Mouse (Mus musculus): ENCODE measurements at regions not wholly inside any gene's neighbourhood (a gene's known extent, or its start where the extent isn't known, plus 50 kb on each side); places are given as distances from the start of the nearest gene placed in this dataset.

- Histone ChIP-seq H3K27me3 (ENCODE audit: control insufficient read depth, insufficient read depth, low read length) (no peaks in the 10 kb centered on the region), H3K27ac (ENCODE audit: low read depth, low read length) (no peak overlapping the region), H3K4me2 (ENCODE audit: low read depth, low read length) (no peak overlapping the region), H3K4me1 (ENCODE audit: control insufficient read depth, insufficient read depth, low read length) (no peaks in the 10 kb centered on the region), H3K9me3 (ENCODE audit: control insufficient read depth, low read length) (no peaks in the 10 kb centered on the region), H3K36me3 (ENCODE audit: control insufficient read depth, insufficient read depth, low read length) (no peaks in the 10 kb centered on the region), H3K9ac (replicated peaks; ENCODE audit: low read depth, low read length) (no peak overlapping the region), H3K4me3 (ENCODE audit: low read depth, low read length) (no peak overlapping the region)
- peak; percentile 68 for ATAC-seq (ENCODE audit: low read depth)
- 41% methylated on average over 8 of the region's 8 CpGs for WGBS
Measured at GRCm38 (mm10) chr9:14089791-14090256, 185.0 kb upstream of the Sesn3 start.

GRCm38 (mm10) chr9:14090454-14090853, 184.4 kb upstream of the Sesn3 start:
- no peak overlapping the region for H3K4me2 ChIP-seq (ENCODE audit: low read depth, low read length)
- no peak overlapping the region for H3K9ac ChIP-seq (replicated peaks; ENCODE audit: low read depth, low read length)
- 96% methylated on average over 2 of the region's 2 CpGs for WGBS
- H3K4me1 ChIP-seq (ENCODE audit: control insufficient read depth, insufficient read depth, low read length), result no peaks in the 10 kb centered on the region
- H3K27ac ChIP-seq (ENCODE audit: low read depth, low read length), result no peak overlapping the region
- H3K4me3 ChIP-seq (ENCODE audit: low read depth, low read length), result no peak overlapping the region
- ATAC-seq (ENCODE audit: low read depth), result no peak
- no peaks in the 10 kb centered on the region for H3K27me3 ChIP-seq (ENCODE audit: control insufficient read depth, insufficient read depth, low read length)
- H3K9me3 ChIP-seq (ENCODE audit: control insufficient read depth, low read length), result no peaks in the 10 kb centered on the region
- no peaks in the 10 kb centered on the region for H3K36me3 ChIP-seq (ENCODE audit: control insufficient read depth, insufficient read depth, low read length)

- Histone ChIP-seq H3K4me2 (ENCODE audit: low read depth, low read length) (no peak overlapping the region), H3K4me3 (ENCODE audit: low read depth, low read length) (no peak overlapping the region), H3K9ac (replicated peaks; ENCODE audit: low read depth, low read length) (no peak overlapping the region), H3K27ac (ENCODE audit: low read depth, low read length) (no peak overlapping the region), H3K27me3 (ENCODE audit: control insufficient read depth, insufficient read depth, low read length) (no peaks in the 10 kb centered on the region), H3K4me1 (ENCODE audit: control insufficient read depth, insufficient read depth, low read length) (no peaks in the 10 kb centered on the region), H3K9me3 (ENCODE audit: control insufficient read depth, low read length) (no peaks in the 10 kb centered on the region), H3K36me3 (ENCODE audit: control insufficient read depth, insufficient read depth, low read length) (no peaks in the 10 kb centered on the region)
- no peak for ATAC-seq (ENCODE audit: low read depth)
- WGBS, result 78% methylated on average over 8 of the region's 8 CpGs
Measured at GRCm38 (mm10) chr9:14091099-14091930, 183.6 kb upstream of the Sesn3 start.

- no peaks in the 10 kb centered on the region for H3K9me3 ChIP-seq (ENCODE audit: control insufficient read depth, low read length)
- no peak for ATAC-seq (ENCODE audit: low read depth)
- H3K4me2 ChIP-seq (ENCODE audit: low read depth, low read length), result no peak overlapping the region
- no peaks in the 10 kb centered on the region for H3K4me1 ChIP-seq (ENCODE audit: control insufficient read depth, insufficient read depth, low read length)
- no peak overlapping the region for H3K4me3 ChIP-seq (ENCODE audit: low read depth, low read length)
- H3K36me3 ChIP-seq (ENCODE audit: control insufficient read depth, insufficient read depth, low read length), result no peaks in the 10 kb centered on the region
- WGBS, result 92% methylated on average over 2 of the region's 2 CpGs
- no peaks in the 10 kb centered on the region for H3K27me3 ChIP-seq (ENCODE audit: control insufficient read depth, insufficient read depth, low read length)
- no peak overlapping the region for H3K27ac ChIP-seq (ENCODE audit: low read depth, low read length)
- no peak overlapping the region for H3K9ac ChIP-seq (replicated peaks; ENCODE audit: low read depth, low read length)
Measured at GRCm38 (mm10) chr9:14092996-14093442, 181.8 kb upstream of the Sesn3 start.

GRCm38 (mm10) chr9:14103538-14103937, 171.3 kb upstream of the Sesn3 start:
- Histone ChIP-seq H3K36me3 (ENCODE audit: control insufficient read depth, insufficient read depth, low read length) (no peaks in the 10 kb centered on the region), H3K27ac (ENCODE audit: low read depth, low read length) (no peak overlapping the region), H3K4me1 (ENCODE audit: control insufficient read depth, insufficient read depth, low read length) (no peaks in the 10 kb centered on the region), H3K9me3 (ENCODE audit: control insufficient read depth, low read length) (no peaks in the 10 kb centered on the region), H3K9ac (replicated peaks; ENCODE audit: low read depth, low read length) (no peak overlapping the region), H3K27me3 (ENCODE audit: control insufficient read depth, insufficient read depth, low read length) (no peaks in the 10 kb centered on the region), H3K4me3 (ENCODE audit: low read depth, low read length) (no peak overlapping the region), H3K4me2 (ENCODE audit: low read depth, low read length) (no peak overlapping the region)
- no peak for ATAC-seq (ENCODE audit: low read depth)
- 80% methylated on average over 1 of the region's 1 CpGs for WGBS

- WGBS, result 73% methylated on average over 2 of the region's 2 CpGs
Measured at GRCm38 (mm10) chr9:14104921-14105320, 169.9 kb upstream of the Sesn3 start.

GRCm38 (mm10) chr9:14106371-14106770, 168.5 kb upstream of the Sesn3 start:
- Histone ChIP-seq H3K4me1 (ENCODE audit: control insufficient read depth, insufficient read depth, low read length) (no peaks in the 10 kb centered on the region), H3K27ac (ENCODE audit: low read depth, low read length) (no peak overlapping the region), H3K9ac (replicated peaks; ENCODE audit: low read depth, low read length) (no peak overlapping the region), H3K4me2 (ENCODE audit: low read depth, low read length) (no peak overlapping the region), H3K36me3 (ENCODE audit: control insufficient read depth, insufficient read depth, low read length) (no peaks in the 10 kb centered on the region), H3K9me3 (ENCODE audit: control insufficient read depth, low read length) (no peaks in the 10 kb centered on the region), H3K27me3 (ENCODE audit: control insufficient read depth, insufficient read depth, low read length) (no peaks in the 10 kb centered on the region), H3K4me3 (ENCODE audit: low read depth, low read length) (no peak overlapping the region)
- 100% methylated on average over 1 of the region's 1 CpGs for WGBS
- no peak; the same call in 1 of the 2 replicates for ATAC-seq (ENCODE audit: low read depth)

More at GRCm38 (mm10) chr9:14104921-14105320, 169.9 kb upstream of the Sesn3 start:
- no peak overlapping the region for H3K9ac ChIP-seq (replicated peaks; ENCODE audit: low read depth, low read length)
- no peaks in the 10 kb centered on the region for H3K4me1 ChIP-seq (ENCODE audit: control insufficient read depth, insufficient read depth, low read length)
- ATAC-seq (ENCODE audit: low read depth), result no peak
- no peaks in the 10 kb centered on the region for H3K27me3 ChIP-seq (ENCODE audit: control insufficient read depth, insufficient read depth, low read length)
- H3K36me3 ChIP-seq (ENCODE audit: control insufficient read depth, insufficient read depth, low read length), result no peaks in the 10 kb centered on the region
- no peak overlapping the region for H3K4me3 ChIP-seq (ENCODE audit: low read depth, low read length)
- no peaks in the 10 kb centered on the region for H3K9me3 ChIP-seq (ENCODE audit: control insufficient read depth, low read length)
- H3K4me2 ChIP-seq (ENCODE audit: low read depth, low read length), result no peak overlapping the region
- H3K27ac ChIP-seq (ENCODE audit: low read depth, low read length), result no peak overlapping the region

- no peak for ATAC-seq (ENCODE audit: low read depth)
Measured at GRCm38 (mm10) chr9:14108798-14109197, 166.1 kb upstream of the Sesn3 start.

GRCm38 (mm10) chr9:14109492-14109891, 165.4 kb upstream of the Sesn3 start:
- no peak overlapping the region for H3K4me3 ChIP-seq (ENCODE audit: low read depth, low read length)
- H3K9ac ChIP-seq (replicated peaks; ENCODE audit: low read depth, low read length), result no peak overlapping the region
- no peak overlapping the region for H3K27ac ChIP-seq (ENCODE audit: low read depth, low read length)
- no peaks in the 10 kb centered on the region for H3K27me3 ChIP-seq (ENCODE audit: control insufficient read depth, insufficient read depth, low read length)
- no peak overlapping the region for H3K4me2 ChIP-seq (ENCODE audit: low read depth, low read length)
- WGBS, result 87% methylated on average over 4 of the region's 4 CpGs
- ATAC-seq (ENCODE audit: low read depth), result no peak
- H3K9me3 ChIP-seq (ENCODE audit: control insufficient read depth, low read length), result no peaks in the 10 kb centered on the region
- H3K4me1 ChIP-seq (ENCODE audit: control insufficient read depth, insufficient read depth, low read length), result no peaks in the 10 kb centered on the region
- H3K36me3 ChIP-seq (ENCODE audit: control insufficient read depth, insufficient read depth, low read length), result no peaks in the 10 kb centered on the region

More at GRCm38 (mm10) chr9:14108798-14109197, 166.1 kb upstream of the Sesn3 start:
- Histone ChIP-seq H3K4me1 (ENCODE audit: control insufficient read depth, insufficient read depth, low read length) (no peaks in the 10 kb centered on the region), H3K4me3 (ENCODE audit: low read depth, low read length) (no peak overlapping the region), H3K9ac (replicated peaks; ENCODE audit: low read depth, low read length) (no peak overlapping the region), H3K9me3 (ENCODE audit: control insufficient read depth, low read length) (no peaks in the 10 kb centered on the region), H3K27ac (ENCODE audit: low read depth, low read length) (no peak overlapping the region), H3K27me3 (ENCODE audit: control insufficient read depth, insufficient read depth, low read length) (no peaks in the 10 kb centered on the region), H3K4me2 (ENCODE audit: low read depth, low read length) (no peak overlapping the region), H3K36me3 (ENCODE audit: control insufficient read depth, insufficient read depth, low read length) (no peaks in the 10 kb centered on the region)
- 87% methylated on average over 4 of the region's 4 CpGs for WGBS
